Mouse (Mus musculus) limb, embryonic 15.5 days (tissue): Measurements from ENCODE around the gene Tcfl5. TPM values are rescaled to one million over a fixed set of nuclear protein-coding genes. Genes with fewer than 3 reads are reported as not detected.

Source experiments
- ATAC-seq: fragments of 200-750 bp; cut with Nextera tagmentation; 2 replicates; pipeline ENCODE4 v1.8.0; 2017; ENCODE audit warnings: low read depth, moderate TSS enrichment; ENCODE audit not compliant: insufficient number of reproducible peaks, low FRiP score, low TSS enrichment
- H3K27ac ChIP-seq: fragments of 300-500 bp; sonication (generic); 2 replicates; pipeline ENCODE4 v1.5.1; 2015; ENCODE audit warnings: moderate library complexity, mild to moderate bottlenecking, inconsistent platforms
- H3K27me3 ChIP-seq: fragments of 300-500 bp; sonication (generic); 2 replicates; pipeline ENCODE4 v1.6.1; 2015; ENCODE audit warnings: inconsistent platforms
- H3K36me3 ChIP-seq: fragments of 300-500 bp; sonication (generic); 2 replicates; pipeline ENCODE4 v1.6.1; 2015; ENCODE audit warnings: inconsistent platforms
- H3K4me1 ChIP-seq: fragments of 300-500 bp; sonication (generic); 2 replicates; pipeline ENCODE4 v1.6.1; 2015; ENCODE audit warnings: inconsistent platforms
- H3K4me2 ChIP-seq: fragments of 300-500 bp; sonication (generic); 2 replicates; pipeline ENCODE4 v1.6.1; 2015; ENCODE audit warnings: mild to moderate bottlenecking, inconsistent platforms
- H3K4me3 ChIP-seq: fragments of 300-500 bp; sonication (generic); 2 replicates; pipeline ENCODE4 v1.5.1; 2015; ENCODE audit warnings: mild to moderate bottlenecking, inconsistent platforms
- H3K9ac ChIP-seq: fragments of 300-500 bp; sonication (generic); 2 replicates; pipeline ENCODE4 v1.6.1; 2015; ENCODE audit warnings: inconsistent platforms
- H3K9me3 ChIP-seq: fragments of 300-500 bp; sonication (generic); 2 replicates; pipeline ENCODE4 v1.6.1; 2016; ENCODE audit warnings: inconsistent platforms
- WGBS: fragments of 180-500 bp; shearing (Covaris S2); methylation state at CpG from one replicate; pipeline ENCODE4 v1.1.7; 2015; 5-methylcytosine and 5-hydroxymethylcytosine counted together
- polyA plus RNA-seq: library from polyadenylated mRNA; unstranded; fragments of >200 nt; fragmentation: Nextera tagmentation; extraction: Ambion mirVana; gene quantifications from 2 replicates; pipeline ENCODE4 v1.2.1, GENCODE M21; 2015

The Tcfl5 gene
- polyA plus RNA-seq, 1 experiment from 2014 or later, result 0.45 TPM

GRCm38 (mm10) chr2:180657394-180658013 lies 15.0 kb upstream of the Tcfl5 start:
- H3K9ac ChIP-seq, result no peak overlapping the region
- H3K27me3 ChIP-seq, result no peaks in the 10 kb centered on the region
- H3K36me3 ChIP-seq, result peaks cover 20% of the 10 kb centered on the region
- no peak overlapping the region for H3K27ac ChIP-seq
- no peak for ATAC-seq
- peaks cover 10% of the 10 kb centered on the region; the same call in 1 of the 2 replicates for H3K4me1 ChIP-seq
- H3K4me3 ChIP-seq, result no peak overlapping the region
- no peaks in the 10 kb centered on the region for H3K9me3 ChIP-seq
- no peak overlapping the region for H3K4me2 ChIP-seq
- WGBS, result 68% methylated on average over 4 of the region's 4 CpGs

- Histone ChIP-seq H3K4me2 (no peak overlapping the region), H3K36me3 (no peaks in the 10 kb centered on the region), H3K4me3 (no peak overlapping the region), H3K9me3 (no peaks in the 10 kb centered on the region), H3K4me1 (peaks cover 10% of the 10 kb centered on the region; the same call in 1 of the 2 replicates), H3K9ac (no peak overlapping the region), H3K27ac (no peak overlapping the region), H3K27me3 (no peaks in the 10 kb centered on the region)
- WGBS, result 62% methylated on average over 6 of the region's 6 CpGs
- no peak for ATAC-seq
Observed at GRCm38 (mm10) chr2:180655150-180655549, 12.6 kb upstream of the Tcfl5 start.

- H3K4me1 ChIP-seq, result peaks cover 6% of the 10 kb centered on the region; the same call in 1 of the 2 replicates
- no peaks in the 10 kb centered on the region for H3K9me3 ChIP-seq
- H3K27me3 ChIP-seq, result no peaks in the 10 kb centered on the region
- H3K4me2 ChIP-seq, result no peak overlapping the region
- ATAC-seq, result no peak
- WGBS, result 78% methylated on average over 7 of the region's 7 CpGs
- no peaks in the 10 kb centered on the region for H3K36me3 ChIP-seq
- no peak overlapping the region for H3K9ac ChIP-seq
- no peak overlapping the region for H3K4me3 ChIP-seq
- H3K27ac ChIP-seq, result no peak overlapping the region
Observed at GRCm38 (mm10) chr2:180654666-180655065, 12.2 kb upstream of the Tcfl5 start.

GRCm38 (mm10) chr2:180646841-180647240 lies 4.3 kb upstream of the Tcfl5 start:
- Histone ChIP-seq H3K9me3 (peaks cover 15% of the 10 kb centered on the region; the same call in 1 of the 2 replicates), H3K27ac (no peak overlapping the region), H3K4me2 (no peak overlapping the region), H3K4me1 (peaks cover 4% of the 10 kb centered on the region), H3K36me3 (no peaks in the 10 kb centered on the region), H3K4me3 (no peak overlapping the region), H3K27me3 (peaks cover 32% of the 10 kb centered on the region), H3K9ac (no peak overlapping the region)
- ATAC-seq, result no peak

GRCm38 (mm10) chr2:180643626-180644025 lies 1.1 kb upstream of the Tcfl5 start:
- Histone ChIP-seq H3K36me3 (no peaks in the 10 kb centered on the region), H3K27ac (no peak overlapping the region), H3K4me2 (no peak overlapping the region), H3K9me3 (peaks cover 15% of the 10 kb centered on the region; the same call in 1 of the 2 replicates), H3K27me3 (peaks cover 60% of the 10 kb centered on the region), H3K4me3 (no peak overlapping the region), H3K4me1 (peaks cover 7% of the 10 kb centered on the region), H3K9ac (no peak overlapping the region)
- no peak for ATAC-seq

GRCm38 (mm10) chr2:180641576-180642554 lies 643 bp downstream of the Tcfl5 start:
- Histone ChIP-seq H3K4me2 (peak overlapping the region; percentile 62), H3K4me1 (peaks cover 7% of the 10 kb centered on the region), H3K9me3 (peaks cover 15% of the 10 kb centered on the region; the same call in 1 of the 2 replicates), H3K4me3 (peak overlapping the region; percentile 45), H3K36me3 (no peaks in the 10 kb centered on the region), H3K27ac (no peak overlapping the region), H3K9ac (no peak overlapping the region), H3K27me3 (peaks cover 66% of the 10 kb centered on the region)
- no peak; the same call in 1 of the 2 replicates for ATAC-seq
- WGBS, result 3% methylated on average over 91 of the region's 112 CpGs

- ATAC-seq, result peak; percentile 57
- Histone ChIP-seq H3K27me3 (no peaks in the 10 kb centered on the region), H3K4me3 (no peak overlapping the region), H3K9ac (no peak overlapping the region), H3K9me3 (no peaks in the 10 kb centered on the region), H3K27ac (peak overlapping the region; percentile 81; the same call in 1 of the 2 replicates), H3K4me2 (no peak overlapping the region), H3K4me1 (peaks cover 6% of the 10 kb centered on the region; the same call in 1 of the 2 replicates), H3K36me3 (peaks cover 12% of the 10 kb centered on the region; the same call in 1 of the 2 replicates)
- 46% methylated on average over 2 of the region's 2 CpGs for WGBS
Observed at GRCm38 (mm10) chr2:180611882-180612281, 30.6 kb downstream of the Tcfl5 start.

GRCm38 (mm10) chr2:180610283-180610682 lies 32.2 kb downstream of the Tcfl5 start:
- ATAC-seq, result no peak
- Histone ChIP-seq H3K27ac (peak overlapping the region; percentile 81), H3K4me2 (no peak overlapping the region), H3K4me3 (no peak overlapping the region), H3K36me3 (peaks cover 10% of the 10 kb centered on the region; the same call in 1 of the 2 replicates), H3K27me3 (no peaks in the 10 kb centered on the region), H3K9me3 (no peaks in the 10 kb centered on the region), H3K4me1 (peaks cover 6% of the 10 kb centered on the region; the same call in 1 of the 2 replicates), H3K9ac (no peak overlapping the region)
- 58% methylated on average over 4 of the region's 4 CpGs for WGBS

GRCm38 (mm10) chr2:180604781-180605180 lies 37.7 kb downstream of the Tcfl5 start:
- Histone ChIP-seq H3K4me3 (no peak overlapping the region), H3K4me2 (no peak overlapping the region), H3K27ac (peak overlapping the region; percentile 76), H3K9me3 (no peaks in the 10 kb centered on the region), H3K4me1 (peaks cover 30% of the 10 kb centered on the region), H3K9ac (no peak overlapping the region), H3K27me3 (no peaks in the 10 kb centered on the region; the same call in 1 of the 2 replicates), H3K36me3 (no peaks in the 10 kb centered on the region)
- ATAC-seq, result peak; percentile 56
- 38% methylated on average over 6 of the region's 6 CpGs for WGBS

- no peak for ATAC-seq
- peak overlapping the region; percentile 67 for H3K4me2 ChIP-seq
- H3K9ac ChIP-seq, result peak overlapping the region; percentile 7; the same call in 1 of the 2 replicates
- peak overlapping the region; percentile 84 for H3K27ac ChIP-seq
- peaks cover 3% of the 10 kb centered on the region; the same call in 1 of the 2 replicates for H3K36me3 ChIP-seq
- 27% methylated on average over 9 of the region's 9 CpGs for WGBS
- H3K4me1 ChIP-seq, result peaks cover 45% of the 10 kb centered on the region
- no peaks in the 10 kb centered on the region for H3K9me3 ChIP-seq
- H3K27me3 ChIP-seq, result peaks cover 16% of the 10 kb centered on the region; the same call in 1 of the 2 replicates
- peak overlapping the region; percentile 44 for H3K4me3 ChIP-seq
Observed at GRCm38 (mm10) chr2:180600569-180601021, 41.9 kb downstream of the Tcfl5 start.

- H3K27me3 ChIP-seq, result peaks cover 16% of the 10 kb centered on the region; the same call in 1 of the 2 replicates
- H3K4me3 ChIP-seq, result peak overlapping the region; percentile 44
- WGBS, result 2% methylated on average over 39 of the region's 41 CpGs
- ATAC-seq, result peak; percentile 41; the same call in 1 of the 2 replicates
- H3K9ac ChIP-seq, result peak overlapping the region; percentile 24
- H3K27ac ChIP-seq, result peak overlapping the region; percentile 84
- H3K36me3 ChIP-seq, result peaks cover 24% of the 10 kb centered on the region
- H3K9me3 ChIP-seq, result no peaks in the 10 kb centered on the region
- H3K4me1 ChIP-seq, result peaks cover 35% of the 10 kb centered on the region
- peak overlapping the region; percentile 67 for H3K4me2 ChIP-seq
Observed at GRCm38 (mm10) chr2:180598157-180598705, 44.3 kb downstream of the Tcfl5 start.
